Mouse (Mus musculus): ENCODE measurements around the gene Fsip1. TPM values are rescaled to one million over a fixed set of nuclear protein-coding genes. Genes with fewer than 3 reads are reported as not detected.

The Fsip1 gene
- polyA plus RNA-seq, 1 experiment: 0.06 TPM

GRCm38 (mm10) chr2:118235614-118236013 lies 21.2 kb downstream of the Fsip1 start:
- H3K27ac ChIP-seq (ENCODE audit: insufficient read depth, low read length): no peak overlapping the region
- TF ChIP-seq CTCF (IDR thresholded peaks at IDR 0.05; ENCODE audit: extremely low read depth, insufficient read depth, insufficient read length, insufficient replicate concordance) (no peak), POLR2A (IDR thresholded peaks at IDR 0.05; ENCODE audit: low read depth, low read length) (no peak)
- no peaks in the 10 kb centered on the region for H3K4me1 ChIP-seq (ENCODE audit: control insufficient read depth, insufficient read depth, insufficient read length)
- 89% methylated on average over 3 of the region's 3 CpGs for WGBS
- H3K27me3 ChIP-seq (ENCODE audit: control insufficient read depth, insufficient read depth, low read length): no peaks in the 10 kb centered on the region
- H3K4me3 ChIP-seq (ENCODE audit: extremely low read depth, insufficient read depth, insufficient read length): no peak overlapping the region
- DNase-seq (ENCODE audit: low read depth in 1 of 2, low spot score in 2 of 2): no peak
- H3K36me3 ChIP-seq (ENCODE audit: control insufficient read depth, insufficient read depth, low read length): no peaks in the 10 kb centered on the region

GRCm38 (mm10) chr2:118230544-118230943 lies 26.2 kb downstream of the Fsip1 start:
- no peaks in the 10 kb centered on the region for H3K4me1 ChIP-seq (ENCODE audit: control insufficient read depth, insufficient read depth, insufficient read length)
- 76% methylated on average over 3 of the region's 3 CpGs for WGBS
- no peak for DNase-seq (ENCODE audit: low read depth in 1 of 2, low spot score in 2 of 2)
- no peak for TF ChIP-seq CTCF (IDR thresholded peaks at IDR 0.05; ENCODE audit: extremely low read depth, insufficient read depth, insufficient read length, insufficient replicate concordance)
- TF ChIP-seq POLR2A (IDR thresholded peaks at IDR 0.05; ENCODE audit: low read depth, low read length): no peak
- no peaks in the 10 kb centered on the region for H3K36me3 ChIP-seq (ENCODE audit: control insufficient read depth, insufficient read depth, low read length)
- no peaks in the 10 kb centered on the region for H3K27me3 ChIP-seq (ENCODE audit: control insufficient read depth, insufficient read depth, low read length)
- H3K4me3 ChIP-seq (ENCODE audit: extremely low read depth, insufficient read depth, insufficient read length): no peak overlapping the region
- no peak overlapping the region for H3K27ac ChIP-seq (ENCODE audit: insufficient read depth, low read length)

- no peaks in the 10 kb centered on the region for H3K27me3 ChIP-seq (ENCODE audit: control insufficient read depth, insufficient read depth, low read length)
- DNase-seq (ENCODE audit: low read depth in 1 of 2, low spot score in 2 of 2): no peak
- H3K27ac ChIP-seq (ENCODE audit: insufficient read depth, low read length): no peak overlapping the region
- H3K4me1 ChIP-seq (ENCODE audit: control insufficient read depth, insufficient read depth, insufficient read length): no peaks in the 10 kb centered on the region
- 88% methylated on average over 4 of the region's 4 CpGs for WGBS
- H3K36me3 ChIP-seq (ENCODE audit: control insufficient read depth, insufficient read depth, low read length): no peaks in the 10 kb centered on the region
- H3K4me3 ChIP-seq (ENCODE audit: extremely low read depth, insufficient read depth, insufficient read length): no peak overlapping the region
- TF ChIP-seq POLR2A (IDR thresholded peaks at IDR 0.05; ENCODE audit: low read depth, low read length): no peak
- TF ChIP-seq CTCF (IDR thresholded peaks at IDR 0.05; ENCODE audit: extremely low read depth, insufficient read depth, insufficient read length, insufficient replicate concordance): no peak
These were observed 28.2 kb downstream of the Fsip1 start for GRCm38 (mm10) chr2:118228486-118229079.

DNA sequence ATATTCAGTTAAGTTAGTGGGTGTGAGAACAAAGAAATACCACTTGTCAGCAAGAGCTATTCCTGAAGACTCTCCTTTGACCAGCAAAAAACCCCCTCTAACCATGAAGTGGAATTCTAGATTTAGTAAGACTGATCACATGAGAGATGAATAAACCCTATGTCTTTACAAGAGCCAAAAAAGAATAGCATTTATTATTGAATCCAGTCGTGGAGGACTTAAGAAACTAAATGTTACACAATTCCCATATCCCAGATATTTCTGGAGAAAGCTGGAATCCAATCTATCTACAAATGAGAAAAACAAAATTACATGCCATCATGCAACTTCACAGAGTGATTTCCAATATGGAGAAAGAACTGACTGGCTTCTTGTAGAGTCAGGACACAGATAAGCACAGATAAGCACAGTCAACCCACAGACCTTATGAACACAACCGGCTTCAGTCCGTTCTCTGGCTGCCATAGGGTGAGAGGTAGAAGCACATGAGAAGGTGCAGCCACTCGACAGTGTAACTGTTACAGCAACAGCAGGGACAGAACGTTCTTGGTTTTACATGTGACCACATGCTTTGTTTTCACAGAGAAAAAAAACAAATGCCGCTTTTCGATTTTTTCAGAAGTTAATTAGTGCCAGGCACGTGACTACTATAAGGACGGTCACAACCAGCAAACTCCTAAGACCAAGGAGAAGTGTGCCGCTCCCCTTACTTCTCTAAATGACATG lies 31.3 kb downstream of the Fsip1 start:
- WGBS: 77% methylated on average over 10 of the region's 10 CpGs
- no peak for DNase-seq (ENCODE audit: low read depth in 1 of 2, low spot score in 2 of 2)
- H3K27me3 ChIP-seq (ENCODE audit: control insufficient read depth, insufficient read depth, low read length): no peaks in the 10 kb centered on the region

DNA sequence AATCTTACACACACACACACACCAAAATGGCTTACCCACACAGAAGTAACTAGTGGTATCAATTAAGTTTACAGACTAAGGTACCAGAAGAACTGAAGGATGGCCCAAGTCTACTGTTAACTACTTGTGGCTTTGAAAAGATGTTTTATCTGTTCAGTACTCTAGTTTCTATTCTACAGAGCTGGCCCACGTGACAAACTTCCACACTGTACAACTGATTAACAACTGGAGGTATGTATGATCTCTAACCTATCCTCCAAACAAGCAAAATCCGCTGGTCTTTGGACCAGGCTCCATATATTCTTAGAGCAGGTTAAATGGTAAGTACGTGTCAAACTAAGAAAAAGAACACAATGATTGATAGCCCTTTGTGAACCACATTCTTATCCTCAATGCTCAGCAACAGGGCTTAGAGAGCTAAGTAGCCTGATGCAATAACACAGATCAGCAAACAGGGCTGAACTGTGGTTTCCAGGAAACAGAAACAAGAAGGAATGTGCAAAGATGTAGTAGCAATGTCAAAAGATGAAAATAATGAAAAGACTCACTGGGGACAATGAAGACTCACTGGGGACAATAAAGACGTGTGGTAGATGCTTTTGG lies 38.7 kb downstream of the Fsip1 start:
- H3K4me3 ChIP-seq (ENCODE audit: extremely low read depth, insufficient read depth, insufficient read length): no peak overlapping the region
- no peak for TF ChIP-seq POLR2A (IDR thresholded peaks at IDR 0.05; ENCODE audit: low read depth, low read length)
- TF ChIP-seq CTCF (IDR thresholded peaks at IDR 0.05; ENCODE audit: extremely low read depth, insufficient read depth, insufficient read length, insufficient replicate concordance): no peak
- DNase-seq (ENCODE audit: low read depth in 1 of 2, low spot score in 2 of 2): no peak
- H3K36me3 ChIP-seq (ENCODE audit: control insufficient read depth, insufficient read depth, low read length): no peaks in the 10 kb centered on the region
- 58% methylated on average over 4 of the region's 4 CpGs for WGBS
- no peaks in the 10 kb centered on the region for H3K4me1 ChIP-seq (ENCODE audit: control insufficient read depth, insufficient read depth, insufficient read length)
- H3K27ac ChIP-seq (ENCODE audit: insufficient read depth, low read length): no peak overlapping the region
- H3K27me3 ChIP-seq (ENCODE audit: control insufficient read depth, insufficient read depth, low read length): no peaks in the 10 kb centered on the region

More for the DNA sequence above, 31.3 kb downstream of the Fsip1 start:
- Histone ChIP-seq H3K27ac (ENCODE audit: insufficient read depth, low read length) (no peak overlapping the region), H3K4me3 (ENCODE audit: extremely low read depth, insufficient read depth, insufficient read length) (no peak overlapping the region), H3K36me3 (ENCODE audit: control insufficient read depth, insufficient read depth, low read length) (no peaks in the 10 kb centered on the region), H3K4me1 (ENCODE audit: control insufficient read depth, insufficient read depth, insufficient read length) (no peaks in the 10 kb centered on the region)
- TF ChIP-seq CTCF (IDR thresholded peaks at IDR 0.05; ENCODE audit: extremely low read depth, insufficient read depth, insufficient read length, insufficient replicate concordance) (no peak), POLR2A (IDR thresholded peaks at IDR 0.05; ENCODE audit: low read depth, low read length) (no peak)

- DNase-seq (ENCODE audit: low read depth in 1 of 2, low spot score in 2 of 2): no peak
These were observed 47.1 kb downstream of the Fsip1 start for GRCm38 (mm10) chr2:118209712-118210111.

More at GRCm38 (mm10) chr2:118209712-118210111, 47.1 kb downstream of the Fsip1 start:
- Histone ChIP-seq H3K27me3 (ENCODE audit: control insufficient read depth, insufficient read depth, low read length) (no peaks in the 10 kb centered on the region), H3K4me3 (ENCODE audit: extremely low read depth, insufficient read depth, insufficient read length) (no peak overlapping the region), H3K4me1 (ENCODE audit: control insufficient read depth, insufficient read depth, insufficient read length) (no peaks in the 10 kb centered on the region), H3K36me3 (ENCODE audit: control insufficient read depth, insufficient read depth, low read length) (no peaks in the 10 kb centered on the region), H3K27ac (ENCODE audit: insufficient read depth, low read length) (no peak overlapping the region)
- 66% methylated on average over 5 of the region's 5 CpGs for WGBS
- no peak for TF ChIP-seq CTCF (IDR thresholded peaks at IDR 0.05; ENCODE audit: extremely low read depth, insufficient read depth, insufficient read length, insufficient replicate concordance)
- TF ChIP-seq POLR2A (IDR thresholded peaks at IDR 0.05; ENCODE audit: low read depth, low read length): no peak
